Comparison of ENCODE assay signal across 9 mouse cellular contexts in genomic region chr10:77150947-77151521, GRCm38 (mm10). TPM values are rescaled to one million over a fixed set of nuclear protein-coding genes. Genes with fewer than 3 reads are reported as not detected.
DNase-seq lines count a peak whose midpoint lies in the region; ATAC-seq lines count a peak whose summit lies in the region.
"Had no signal": no experiment of that assay in that cellular context is flagged by ENCODE, and none has a peak within 500 bp of the region (broad histone marks: within the 10 kb centered on the region; RNA-seq: fewer than 3 reads in every experiment).

No protein-coding gene starts in this region.

- WGBS in forebrain, embryonic 14.5 days: 2% methylated on average over 14 of the region's 14 CpGs

- H3K4me2 ChIP-seq in forebrain, embryonic 14.5 days (ENCODE audit: low read length): peak overlapping the region; percentile 30

- H3K27me3 ChIP-seq in forebrain, embryonic 14.5 days (replicated peaks; ENCODE audit: control insufficient read depth, insufficient read depth, low read length): no peaks in the 10 kb centered on the region

- H3K4me1 ChIP-seq in forebrain, embryonic 14.5 days (ENCODE audit: control insufficient read depth, insufficient read depth, low read length): peaks cover 29% of the 10 kb centered on the region

- no peaks in the 10 kb centered on the region for H3K36me3 ChIP-seq in forebrain, embryonic 14.5 days (ENCODE audit: control insufficient read depth, insufficient read depth, low read length)

- no peaks in the 10 kb centered on the region for H3K9me3 ChIP-seq in forebrain, embryonic 14.5 days (replicated peaks; ENCODE audit: control insufficient read depth, low read length)

- H3K4me3 ChIP-seq in forebrain, embryonic 14.5 days (ENCODE audit: low read depth, low read length): no peak overlapping the region

- peak overlapping the region; percentile 73 for H3K27ac ChIP-seq in forebrain, embryonic 14.5 days (ENCODE audit: low read depth, low read length)

- intact Hi-C loops in left cerebral cortex, postnatal 36 days (cut with DNase I): no loop called here

- peak; percentile 26 for DNase-seq in kidney, adult 11 months
- DNase-seq in kidney, postnatal 14 days: no peak
- peak; percentile 81 for DNase-seq in forebrain, embryonic 14.5 days (ENCODE audit: low spot score)
- peak; percentile 44 to 68 for DNase-seq in kidney, postnatal 4 days
- DNase-seq in retina, embryonic 14.5 days (ENCODE audit: low spot score): peak; percentile 83
- no peak for DNase-seq in left cerebral cortex, postnatal 36 days (ENCODE audit: low spot score in 2 of 2)
- no peak for DNase-seq in adrenal gland, postnatal 4 days (ENCODE audit: low spot score in 2 of 2)
- DNase-seq: lung, adult 18-20 months had no signal

- peak overlapping the region; percentile 21; the same call in 1 of the 2 replicates for H3K9ac ChIP-seq in forebrain, embryonic 14.5 days (ENCODE audit: low read length)

- ATAC-seq in forebrain, embryonic 14.5 days: peak; percentile 68
- ATAC-seq in activated CD4-positive, CD25-positive, alpha-beta regulatory T cell, adult 4 months: no peak

RNA-seq across cellular contexts. Expression of gene Col18a1, which starts 15.3 kb away (rescaled TPM):
- 21.3 and 24.1 TPM in 2 replicates for polyA plus RNA-seq in forebrain, embryonic 14.5 days (2014; fragmentation: Nextera tagmentation; extraction: Ambion mirVana)
- 1 to 10 TPM; 3.3 to 4.3 TPM for total RNA-seq in left cerebral cortex, postnatal 36 days (2021)
- 10 to 100 TPM; 96.8 to 99.4 TPM for total RNA-seq in adrenal gland, postnatal 4 days (2021)
- under 1 TPM; 0.09 to 0.17 TPM for polyA plus RNA-seq in activated CD4-positive, CD25-positive, alpha-beta regulatory T cell, adult 4 months (2017; shearing (Covaris generic))

Comparison
In these comparisons a context has a peak if more than half of its experiments do, and no peak if none do; other contexts are left out.
1. DNase-seq: peak in kidney, adult 11 months (single experiment), forebrain, embryonic 14.5 days (single experiment), kidney, postnatal 4 days (2 of 2) and retina, embryonic 14.5 days (single experiment); none in kidney, postnatal 14 days (single experiment), left cerebral cortex, postnatal 36 days (0 of 2) and adrenal gland, postnatal 4 days (0 of 2).
2. RNA of gene Col18a1, which starts 15.3 kb away (total RNA-seq): 96.8 to 99.4 TPM in adrenal gland, postnatal 4 days; 3.3 to 4.3 TPM in left cerebral cortex, postnatal 36 days; every median in the first group is over 10 times any median in the second.